In the genomic region with DNA sequence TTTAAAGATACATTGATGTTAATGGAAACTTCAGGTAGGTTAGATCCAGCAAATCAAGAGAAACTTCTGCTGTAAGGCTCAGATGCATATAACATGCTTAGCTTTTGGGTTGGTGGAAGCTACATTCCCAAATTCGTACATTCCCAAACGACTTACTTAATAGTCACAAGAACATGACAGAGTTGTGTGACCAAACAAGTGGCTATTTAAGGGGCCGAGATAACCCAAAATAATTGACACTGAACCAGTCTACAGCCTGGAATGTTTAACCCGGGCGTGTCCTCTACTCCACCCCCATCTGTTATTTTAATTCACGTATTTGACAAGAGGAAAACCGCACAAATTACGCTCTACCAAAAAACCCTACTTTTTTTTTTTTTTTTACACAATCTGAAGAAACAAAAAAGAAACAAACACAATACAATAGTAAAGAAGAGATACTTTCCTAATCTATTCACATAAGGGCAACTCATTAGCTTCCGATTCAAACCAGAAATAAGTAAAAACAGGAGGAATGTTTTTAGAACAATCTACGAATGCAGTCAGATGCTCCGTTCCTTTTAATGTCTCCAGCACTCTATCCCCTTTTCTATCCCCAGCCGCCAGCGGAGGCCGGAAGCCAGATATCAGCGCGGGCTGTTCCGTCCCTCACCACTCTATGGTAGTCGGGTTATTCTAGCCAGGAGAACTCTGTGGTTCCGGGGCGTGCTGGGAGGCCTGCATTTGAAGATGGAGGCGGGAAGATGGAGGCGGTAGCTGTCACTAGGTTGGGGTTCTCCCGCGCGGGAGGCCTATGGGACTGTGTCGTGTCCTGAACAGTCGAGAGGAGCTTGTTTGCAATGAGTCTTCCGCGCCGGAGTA, we compare ENCODE assay signal across 8 mouse cellular contexts. TPM values are rescaled to one million over a fixed set of nuclear protein-coding genes. Genes with fewer than 3 reads are reported as not detected.
DNase-seq lines count a peak whose midpoint lies in the region; ATAC-seq and TF ChIP-seq lines count a peak whose summit lies in the region.

A gene (plus strand): TSS at position 726 of the 861 bp plus-strand sequence.

- no peaks in the 10 kb centered on the region for H3K9me3 ChIP-seq in embryonic facial prominence, embryonic 14.5 days (ENCODE audit: control insufficient read depth, low read length)
- H3K9me3 ChIP-seq in limb, embryonic 13.5 days: no peaks in the 10 kb centered on the region
- H3K9me3 ChIP-seq in midbrain, embryonic 16.5 days (replicated peaks; ENCODE audit: control insufficient read depth, low read length, poor library complexity, severe bottlenecking): no peaks in the 10 kb centered on the region

- no peaks in the 10 kb centered on the region for H3K27me3 ChIP-seq in embryonic facial prominence, embryonic 14.5 days (replicated peaks; ENCODE audit: control insufficient read depth, insufficient read depth, low read length)
- H3K27me3 ChIP-seq in heart, adult 2 months (ENCODE audit: control insufficient read depth, insufficient read depth, low read length): no peaks in the 10 kb centered on the region
- H3K27me3 ChIP-seq in limb, embryonic 13.5 days: no peaks in the 10 kb centered on the region
- H3K27me3 ChIP-seq in midbrain, embryonic 16.5 days (ENCODE audit: control insufficient read depth, insufficient read depth, low read depth, low read length): no peaks in the 10 kb centered on the region

- intact Hi-C loops in heart, adult 2 months (cut with DNase I): loop anchor here (1.0 to 5.0 kb wide), 4 partner anchors 21 to 184 kb away; a partner anchor contains a TSS

- WGBS in embryonic facial prominence, embryonic 14.5 days: 5% methylated on average over 30 of the region's 30 CpGs
- 1% methylated on average over 30 of the region's 30 CpGs for WGBS in heart, adult 2 months
- 5% methylated on average over 30 of the region's 30 CpGs for WGBS in limb, embryonic 13.5 days
- 5% methylated on average over 30 of the region's 30 CpGs for WGBS in midbrain, embryonic 16.5 days

- H3K4me2 ChIP-seq in embryonic facial prominence, embryonic 14.5 days (ENCODE audit: low read depth, low read length): peak within 1 kb of the TSS; percentile 91
- H3K4me2 ChIP-seq in limb, embryonic 13.5 days (replicated peaks): peak within 1 kb of the TSS; percentile 95
- peak within 1 kb of the TSS; percentile 99 for H3K4me2 ChIP-seq in midbrain, embryonic 16.5 days (ENCODE audit: low read length)

- H3K9ac ChIP-seq in embryonic facial prominence, embryonic 14.5 days (ENCODE audit: low read depth, low read length): peak within 1 kb of the TSS; percentile 76
- peak within 1 kb of the TSS; percentile 56 for H3K9ac ChIP-seq in heart, adult 2 months (ENCODE audit: low read depth, low read length)
- peak within 1 kb of the TSS; percentile 87 for H3K9ac ChIP-seq in limb, embryonic 13.5 days
- peak within 1 kb of the TSS; percentile 64 for H3K9ac ChIP-seq in midbrain, embryonic 16.5 days (ENCODE audit: low read depth, low read length)

- TF ChIP-seq POLR2A in heart, adult 2 months (IDR thresholded peaks at IDR 0.05; ENCODE audit: insufficient read depth, low read depth, low read length): peak; percentile 74

- 0 out of 2 replicates have a peak, but pooled peaks have one; percentile 22 for TF ChIP-seq EP300 in heart, adult 2 months (IDR thresholded peaks at IDR 0.05; ENCODE audit: insufficient read depth, low read depth, low read length)

- TF ChIP-seq CTCF in heart, adult 2 months (IDR thresholded peaks at IDR 0.05): 0 out of 2 replicates have a peak, but pooled peaks have one; percentile 19

- 0 out of 2 replicates have a peak within 1 kb of the TSS, but pooled peaks have one; percentile 13 for H3K27ac ChIP-seq in embryonic facial prominence, embryonic 14.5 days (replicated peaks; ENCODE audit: low read depth, low read length)
- peak within 1 kb of the TSS; percentile 89 for H3K27ac ChIP-seq in heart, adult 2 months
- H3K27ac ChIP-seq in limb, embryonic 13.5 days: no peak within 1 kb of the TSS; the same call in 1 of the 2 replicates
- no peak within 1 kb of the TSS for H3K27ac ChIP-seq in midbrain, embryonic 16.5 days (ENCODE audit: low read length)

- no peaks in the 10 kb centered on the region for H3K79me2 ChIP-seq in heart, adult 2 months (replicated peaks; ENCODE audit: control insufficient read depth, insufficient read depth, low read length)

- peak; percentile 99 for ATAC-seq in embryonic facial prominence, embryonic 14.5 days (ENCODE audit: low read depth)
- peak; percentile 98 for ATAC-seq in limb, embryonic 13.5 days (ENCODE audit: low FRiP score, low read depth)
- peak; percentile 99 for ATAC-seq in midbrain, embryonic 16.5 days

- DNase-seq in 3T3-L1 (ENCODE audit: low read depth, low spot score): peak; percentile 98
- DNase-seq in adrenal gland, postnatal 4 days (ENCODE audit: low spot score in 2 of 2): peak; percentile 63 to 93
- peak; percentile 97 for DNase-seq in embryonic facial prominence, embryonic 14.5 days (ENCODE audit: low spot score)
- peak; percentile 93 for DNase-seq in heart, adult 2 months
- DNase-seq in kidney, adult 8-10 months: peak; percentile 90 to 92
- peak; percentile 91 to 93 for DNase-seq in spleen, postnatal 10 days (ENCODE audit: low spot score in 2 of 2)

- peaks cover 4% of the 10 kb centered on the region; the same call in 1 of the 2 replicates for H3K36me3 ChIP-seq in embryonic facial prominence, embryonic 14.5 days (ENCODE audit: control insufficient read depth, insufficient read depth, low read length)
- H3K36me3 ChIP-seq in heart, adult 2 months (ENCODE audit: control insufficient read depth, insufficient read depth, low read length): peaks cover 3% of the 10 kb centered on the region; the same call in 1 of the 2 replicates
- peaks cover 4% of the 10 kb centered on the region; the same call in 1 of the 2 replicates for H3K36me3 ChIP-seq in limb, embryonic 13.5 days
- H3K36me3 ChIP-seq in midbrain, embryonic 16.5 days (ENCODE audit: control insufficient read depth, insufficient read depth, low read length): no peaks in the 10 kb centered on the region

- peak within 1 kb of the TSS; percentile 83 for H3K4me3 ChIP-seq in embryonic facial prominence, embryonic 14.5 days (ENCODE audit: low read depth, low read length)
- H3K4me3 ChIP-seq in heart, adult 2 months: peak within 1 kb of the TSS; percentile 64
- H3K4me3 ChIP-seq in limb, embryonic 13.5 days: peak within 1 kb of the TSS; percentile 88
- H3K4me3 ChIP-seq in midbrain, embryonic 16.5 days (ENCODE audit: low read depth, low read length): peak within 1 kb of the TSS; percentile 61

- no peaks in the 10 kb centered on the region for H3K4me1 ChIP-seq in embryonic facial prominence, embryonic 14.5 days (ENCODE audit: control insufficient read depth, insufficient read depth, low read length)
- peaks cover 2% of the 10 kb centered on the region for H3K4me1 ChIP-seq in heart, adult 2 months (ENCODE audit: control insufficient read depth, insufficient read depth, low read length)
- H3K4me1 ChIP-seq in limb, embryonic 13.5 days: peaks cover 12% of the 10 kb centered on the region
- H3K4me1 ChIP-seq in midbrain, embryonic 16.5 days (ENCODE audit: control insufficient read depth, insufficient read depth, low read length): peaks cover 12% of the 10 kb centered on the region

RNA-seq across cellular contexts. Expression of the gene that starts here (rescaled TPM):
- total RNA-seq in adrenal gland, postnatal 4 days (2021): 1 to 10 TPM; 4.3 to 6.0 TPM
- 4.4 and 5.1 TPM in 2 replicates for polyA plus RNA-seq in embryonic facial prominence, embryonic 14.5 days (2014; fragmentation: Nextera tagmentation; extraction: Ambion mirVana)
- total RNA-seq in heart, adult 2 months (2021): 1 to 10 TPM; 4.7 to 4.9 TPM
- 1.2 and 1.5 TPM in 2 replicates for polyA plus RNA-seq in heart, adult 2 months (2012; rRNA removed)
- 7.6 and 8.6 TPM in 2 replicates for polyA plus RNA-seq in limb, embryonic 13.5 days (2015; fragmentation: Nextera tagmentation; extraction: Ambion mirVana)
- polyA plus RNA-seq in midbrain, embryonic 16.5 days (2015; fragmentation: Nextera tagmentation; extraction: Ambion mirVana): 2.3 and 2.9 TPM in 2 replicates

Comparison
In these comparisons a context has a peak if more than half of its experiments do, and no peak if none do; other contexts are left out.
1. H3K27ac ChIP-seq: peak in embryonic facial prominence, embryonic 14.5 days (single experiment) and heart, adult 2 months (single experiment); none in limb, embryonic 13.5 days (single experiment) and midbrain, embryonic 16.5 days (single experiment).
2. Peak in every context shown above with its lines, with median percentiles within 50 percentile points of each other: DNase-seq, ATAC-seq, H3K4me2 ChIP-seq, H3K4me3 ChIP-seq and H3K9ac ChIP-seq.